Mouse (Mus musculus) erythroblast, embryonic 14.5 days (primary cell): ENCODE data around the gene Fgfr2.

Experiments
- GATA1 ChIP-seq: IDR thresholded peaks from 2 replicates; pipeline ENCODE4 v1.6.1; 2012; ENCODE audit warnings: low read length, inconsistent platforms, mixed read lengths
- TAL1 ChIP-seq: IDR thresholded peaks from 3 replicates; pipeline ENCODE4 v1.6.1; 2012; ENCODE audit warnings: low read length, inconsistent platforms, mixed read lengths

DNA sequence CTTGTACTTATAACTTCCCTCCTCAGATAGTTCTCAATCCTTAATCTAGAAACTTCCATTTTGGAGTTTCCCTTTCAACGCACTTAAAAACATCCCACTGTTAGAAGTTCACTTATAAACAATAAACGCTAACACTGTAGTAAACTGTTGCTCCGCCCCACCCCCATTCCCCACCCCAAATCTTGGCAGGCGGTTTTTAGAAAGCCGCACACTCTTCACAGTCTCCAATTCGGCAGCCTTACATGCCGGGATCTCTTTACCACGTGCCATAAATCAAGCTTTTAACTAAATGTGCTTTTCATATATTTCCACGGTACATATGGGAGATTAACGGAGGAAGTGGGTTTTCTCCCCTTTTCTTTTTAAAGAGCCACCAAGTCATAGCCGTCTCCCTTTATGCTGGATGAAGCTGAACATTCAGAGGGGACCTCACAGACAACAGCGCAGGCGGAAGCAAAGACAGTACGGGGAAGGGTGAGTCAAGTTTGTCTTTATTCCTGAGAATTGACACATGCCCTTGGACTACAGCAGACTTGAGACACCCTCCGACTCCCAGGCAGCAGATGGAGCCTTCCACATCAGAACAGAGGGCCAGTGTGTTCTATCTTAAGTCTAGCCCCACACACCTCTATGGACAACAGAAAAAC, 2932.7 kb downstream of the Fgfr2 start:
- no peak for TF ChIP-seq TAL1
- TF ChIP-seq GATA1: no peak
